Mouse (Mus musculus): ENCODE data around the gene Limk1.
"Not testable (repeated sequence)": the region's sequence is repeated elsewhere in the genome, so short reads cannot be mapped to it uniquely, and the experiment has no call there.

Limk1 gene

DNA sequence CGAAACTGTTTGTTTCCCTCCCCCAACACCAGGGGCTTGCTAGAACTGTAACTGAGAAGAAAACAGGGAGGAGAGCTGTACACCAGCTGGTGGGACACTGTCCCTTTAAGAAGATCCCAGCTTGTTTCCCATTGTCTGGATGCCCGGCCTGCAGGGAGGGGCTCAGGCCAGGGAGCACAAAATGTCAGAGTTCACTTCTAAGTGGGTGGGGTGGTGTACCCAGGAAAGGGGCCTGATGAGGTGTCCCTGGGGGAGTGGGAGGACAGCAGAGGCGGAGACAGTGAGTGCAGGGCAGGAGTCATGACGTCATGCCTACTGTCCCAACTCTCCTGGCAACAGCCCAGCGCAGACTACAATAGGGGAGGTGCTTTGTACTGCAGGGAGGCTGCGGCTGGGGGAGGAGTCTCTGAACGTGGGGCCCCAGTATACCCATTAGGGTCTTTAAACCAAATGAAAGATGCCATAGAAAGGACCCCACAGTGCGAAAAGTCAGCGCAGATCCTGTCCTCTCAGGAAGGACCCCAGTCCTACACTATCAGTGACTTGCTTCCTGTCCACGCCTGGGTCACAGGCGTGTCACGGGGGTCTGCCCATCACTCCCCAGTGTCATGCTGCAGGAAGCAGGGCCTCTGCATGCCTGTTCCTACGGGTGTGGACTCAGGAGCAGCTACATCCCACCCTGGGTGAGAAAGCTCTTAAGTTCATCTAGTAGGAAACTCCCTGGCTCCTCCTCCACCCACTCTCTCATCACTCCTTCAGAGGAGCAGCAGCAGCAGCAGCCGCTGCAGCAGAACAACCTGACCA is 12.2 kb downstream of the Limk1 start:
- peak; percentile 68 for DNase-seq

DNA sequence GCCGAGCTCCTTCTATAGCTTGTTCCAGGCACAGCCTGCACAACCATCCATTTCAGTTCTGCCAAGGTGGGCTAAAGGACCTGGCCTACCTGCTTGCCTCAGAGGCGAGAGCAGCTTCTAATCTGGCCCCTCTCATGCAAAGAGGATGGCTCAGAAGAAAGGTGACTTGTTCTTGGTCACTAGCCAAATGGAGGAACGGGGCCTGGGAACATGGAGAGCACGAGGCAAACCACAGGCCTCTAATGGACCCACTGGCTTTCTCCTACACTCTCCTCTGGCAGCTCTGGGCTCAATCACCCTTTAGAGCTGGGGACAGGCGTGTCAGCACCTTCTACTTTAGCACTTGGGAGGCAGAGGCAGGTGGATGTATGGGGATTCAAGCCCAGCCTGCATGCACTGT is 13.4 kb downstream of the Limk1 start:
- DNase-seq: no peak

DNA sequence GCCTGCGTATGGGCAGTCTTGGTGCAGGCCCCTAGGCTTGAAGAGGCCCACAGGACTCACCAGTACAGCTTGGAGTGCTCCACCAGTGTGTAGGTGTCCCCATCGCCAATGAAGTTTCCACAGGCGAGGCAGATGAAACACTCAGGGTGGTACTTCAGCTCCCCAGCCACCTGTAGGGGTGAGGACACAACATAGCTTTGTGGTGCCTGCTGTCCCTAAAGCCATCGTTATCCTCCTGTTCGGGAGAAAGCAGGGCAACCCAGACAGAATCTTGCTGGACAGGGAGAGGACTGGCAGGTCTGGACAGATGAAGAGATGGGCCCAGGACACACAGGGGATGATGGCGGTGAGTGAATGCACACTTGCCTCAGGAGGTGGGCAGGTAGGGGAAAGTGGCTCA is 15.8 kb downstream of the Limk1 start:
- DNase-seq: no peak

DNA sequence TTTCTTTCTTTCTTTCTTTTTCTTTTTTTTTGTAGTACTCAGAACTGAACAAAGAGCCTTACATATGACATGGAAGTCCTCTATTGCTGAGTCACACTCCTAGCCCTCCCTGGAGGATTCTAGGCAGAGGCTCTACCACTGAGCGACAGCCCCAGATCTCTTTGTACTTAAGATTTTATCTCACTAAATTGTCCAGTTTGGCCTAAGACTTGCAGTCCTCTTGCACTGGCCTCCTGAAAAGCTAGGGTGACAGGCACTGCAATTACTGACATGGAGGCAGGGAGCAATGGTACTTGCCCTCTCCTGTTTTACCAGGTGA is 16.2 kb downstream of the Limk1 start:
- DNase-seq: no peak

DNA sequence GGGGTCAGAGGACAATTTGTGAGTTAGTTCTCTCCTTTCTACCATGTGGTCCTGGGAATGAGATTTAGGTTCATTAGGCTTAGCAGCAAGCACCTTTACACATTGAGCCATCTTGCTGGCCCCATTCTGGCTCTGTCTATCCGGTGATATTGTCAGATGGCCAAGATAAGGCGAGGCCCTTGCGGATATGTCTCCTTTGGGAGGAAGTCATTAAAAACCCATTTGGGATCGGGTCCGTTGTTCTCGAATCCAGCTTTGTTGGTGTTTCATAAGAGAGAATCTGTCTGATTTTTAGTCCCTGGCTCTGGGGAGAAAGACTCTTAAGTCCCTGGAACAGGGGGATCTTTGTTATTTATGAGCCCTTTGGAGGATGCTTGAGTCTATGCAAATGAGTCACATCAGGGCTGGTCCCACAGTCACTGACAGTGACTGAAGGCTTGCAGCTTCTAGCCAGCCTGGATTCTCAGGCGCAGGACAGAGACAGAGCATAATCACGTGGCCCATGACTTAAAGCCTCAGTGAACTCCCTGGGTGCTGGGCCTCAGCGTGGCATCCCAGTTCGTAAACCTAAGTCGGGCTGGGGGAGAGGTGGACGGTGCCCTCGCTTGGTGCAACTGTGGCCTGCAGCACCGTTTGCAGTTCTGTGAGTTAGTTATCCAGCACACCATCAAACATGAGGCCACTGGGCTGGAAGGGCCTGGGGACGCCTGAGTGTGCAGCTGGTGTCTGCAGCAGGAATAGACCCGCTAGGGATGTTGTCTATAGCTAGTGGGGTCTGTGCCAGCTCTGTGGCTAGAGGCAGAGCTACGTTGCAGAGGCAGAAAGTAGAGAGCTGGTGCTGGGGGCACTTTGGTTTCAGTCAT is 16.8 kb downstream of the Limk1 start:
- no peak for DNase-seq

DNA sequence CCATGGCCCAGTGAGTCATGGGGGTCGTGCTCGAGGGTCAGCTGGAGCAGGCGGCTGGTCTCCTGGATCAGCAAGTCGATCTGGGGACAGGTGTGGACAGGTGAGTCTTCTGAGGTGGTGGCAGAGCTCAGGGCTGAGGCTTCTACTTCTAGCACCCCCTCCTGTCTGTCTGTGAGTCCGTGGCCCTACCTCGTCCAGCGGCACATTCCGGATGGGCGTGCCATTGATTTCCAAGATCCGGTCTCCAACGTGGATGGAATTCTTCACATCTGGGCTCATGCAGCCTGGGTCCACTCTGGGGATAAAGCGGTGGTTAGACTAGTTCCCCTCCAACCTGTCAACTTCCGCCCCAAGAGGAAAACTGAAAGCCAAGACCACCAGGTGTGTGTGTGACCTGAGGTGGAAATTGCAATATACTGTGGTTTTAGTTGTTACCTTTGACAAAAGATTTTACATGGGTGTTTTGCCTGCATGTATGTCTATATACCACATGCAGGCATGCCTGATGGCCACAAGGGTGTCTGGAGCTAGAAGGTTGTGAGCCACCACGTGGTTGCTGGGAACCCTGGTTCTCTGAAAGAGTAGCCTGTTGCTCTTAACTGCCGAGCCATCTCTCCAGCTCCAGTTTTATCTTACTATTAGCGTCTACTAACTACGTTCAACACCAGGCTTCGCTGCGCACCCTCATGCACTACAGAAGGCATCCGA is 19.2 kb downstream of the Limk1 start:
- no peak for DNase-seq

DNA sequence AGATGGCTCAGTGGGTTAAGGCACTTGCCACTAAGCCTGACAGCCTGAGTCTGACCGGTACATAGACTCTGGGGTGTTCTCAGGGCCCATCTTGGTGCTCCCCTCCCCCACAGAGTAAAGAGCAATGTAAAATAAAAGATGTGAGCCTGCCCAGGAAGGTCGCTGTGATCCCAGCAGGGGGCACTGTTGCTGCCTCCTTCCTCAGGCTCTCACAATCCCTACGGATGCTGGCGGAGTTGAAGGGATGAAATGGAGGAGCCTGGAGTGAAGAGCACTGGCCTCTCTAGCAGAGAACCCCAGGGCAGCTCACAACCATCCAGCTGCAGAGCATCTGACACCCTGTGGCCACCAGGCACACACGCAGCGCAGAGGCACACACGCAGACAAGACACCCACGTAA is 19.9 kb downstream of the Limk1 start:
- DNase-seq: no peak

DNA sequence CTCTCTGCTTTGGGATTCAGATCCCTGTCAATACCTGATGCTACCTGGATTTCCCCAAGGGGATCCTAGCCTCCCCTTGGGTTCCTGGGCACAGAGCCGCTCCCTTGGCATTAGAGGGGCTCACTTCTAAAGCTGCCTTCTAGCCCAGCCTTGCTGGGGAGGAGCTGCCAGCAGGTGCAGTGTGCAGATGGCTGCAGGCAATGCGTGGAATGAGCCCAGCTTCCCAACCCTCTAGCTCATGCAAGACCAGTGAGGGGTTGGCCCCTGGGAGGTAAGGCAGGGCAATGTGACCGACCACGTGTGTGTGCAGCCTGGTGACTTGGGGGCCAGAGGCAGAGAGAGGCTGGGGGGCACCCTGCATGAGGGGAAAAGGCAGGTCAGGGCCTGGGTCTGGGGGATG is 31.7 kb downstream of the Limk1 start:
- DNase-seq: no peak

DNA sequence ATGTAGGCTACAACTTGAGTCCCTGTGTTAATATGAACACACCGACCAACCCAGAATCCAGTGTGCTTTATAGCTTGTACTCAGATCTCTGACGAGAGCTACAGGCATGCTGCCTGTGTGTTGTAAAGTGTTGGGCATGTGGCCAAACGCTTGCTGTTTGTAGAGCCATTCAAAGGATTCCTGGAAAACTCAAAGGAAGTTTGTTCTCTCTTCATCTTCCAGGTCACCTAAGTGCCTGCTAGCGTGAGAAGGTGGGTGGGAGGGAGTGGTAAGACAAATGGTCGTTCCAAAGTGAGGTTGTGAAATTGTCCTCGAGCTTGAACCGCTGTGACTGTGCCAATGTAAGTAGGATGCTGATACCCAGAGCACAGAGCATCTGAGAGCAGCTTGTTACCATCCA is 36.4 kb downstream of the Limk1 start:
- DNase-seq: no peak

DNA sequence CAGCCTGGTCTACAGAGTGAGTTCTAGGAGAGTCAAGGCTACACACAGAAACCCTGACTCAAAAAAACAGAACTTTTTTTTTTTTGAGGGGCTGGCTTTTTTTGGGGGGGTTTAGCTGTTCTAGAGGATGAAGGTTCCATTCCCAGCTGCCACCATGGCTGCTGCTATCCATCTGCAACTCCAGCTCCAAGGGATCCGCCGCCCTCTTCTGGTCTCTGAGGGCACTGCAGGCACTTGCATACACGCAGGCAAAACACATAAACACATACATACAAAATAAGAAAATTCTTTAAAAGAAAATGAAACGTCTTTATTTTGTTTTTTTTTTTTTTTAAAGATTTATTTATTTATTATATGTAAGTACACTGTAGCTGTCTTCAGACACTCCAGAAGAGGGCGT is 37.5 kb downstream of the Limk1 start:
- DNase-seq: no peak

DNA sequence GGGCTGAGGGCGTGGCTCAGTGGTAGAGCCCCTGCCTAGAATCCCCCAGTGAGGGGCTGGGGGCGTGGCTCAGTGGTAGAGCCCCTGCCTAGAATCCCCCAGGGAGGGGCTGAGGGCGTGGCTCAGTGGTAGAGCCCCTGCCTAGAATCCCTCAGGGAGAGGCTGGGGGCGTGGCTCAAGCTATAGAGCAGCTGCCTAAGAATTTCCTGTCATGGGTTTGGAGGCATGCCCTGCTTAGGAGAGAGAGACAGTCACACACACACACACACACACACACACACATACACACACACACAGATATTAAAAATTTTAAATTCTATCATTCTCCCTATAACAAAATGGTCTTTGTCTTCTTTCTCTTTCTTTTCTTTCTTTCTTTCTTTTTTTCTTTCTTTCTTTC is 39.4 kb downstream of the Limk1 start:
- DNase-seq: not testable (repeated sequence)

DNA sequence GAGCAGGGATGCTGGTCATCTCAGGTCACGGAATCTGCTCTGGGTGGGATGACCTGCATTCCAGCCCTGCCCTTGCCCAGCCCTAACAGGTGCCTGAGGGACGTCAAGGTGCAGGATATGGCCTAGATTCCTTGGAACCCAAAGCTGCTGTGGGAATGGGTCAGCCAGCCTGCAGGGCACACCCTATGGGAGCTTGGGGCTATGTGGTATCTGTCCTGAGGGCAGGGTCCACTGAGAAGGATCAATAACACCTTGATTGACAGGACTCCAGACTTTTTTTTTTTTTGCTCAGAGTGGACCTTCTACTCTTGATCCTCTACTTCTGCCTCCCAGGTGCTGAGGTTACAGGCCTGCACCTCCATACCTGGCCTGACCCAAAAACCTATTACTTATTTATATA is 41.0 kb downstream of the Limk1 start:
- no peak for DNase-seq

DNA sequence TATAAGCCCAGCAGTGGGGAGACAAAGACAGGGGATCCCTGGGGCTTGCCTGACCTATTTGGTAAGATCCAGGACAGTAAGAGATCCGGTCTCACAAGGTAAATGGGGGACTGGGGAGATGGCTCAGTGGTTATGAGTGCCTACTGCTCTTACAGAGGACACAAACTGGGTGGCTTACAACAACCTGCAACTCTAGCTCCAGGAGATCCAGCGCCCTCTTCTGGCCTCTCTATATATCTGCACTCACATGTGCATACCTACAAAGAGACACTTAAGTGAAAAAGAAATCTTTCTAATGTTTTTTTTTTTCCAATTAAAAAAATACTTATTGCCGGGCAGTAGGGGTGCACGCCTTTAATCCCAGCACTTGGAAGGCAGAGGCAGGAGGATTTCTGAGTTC is 41.9 kb downstream of the Limk1 start:
- DNase-seq: no peak

DNA sequence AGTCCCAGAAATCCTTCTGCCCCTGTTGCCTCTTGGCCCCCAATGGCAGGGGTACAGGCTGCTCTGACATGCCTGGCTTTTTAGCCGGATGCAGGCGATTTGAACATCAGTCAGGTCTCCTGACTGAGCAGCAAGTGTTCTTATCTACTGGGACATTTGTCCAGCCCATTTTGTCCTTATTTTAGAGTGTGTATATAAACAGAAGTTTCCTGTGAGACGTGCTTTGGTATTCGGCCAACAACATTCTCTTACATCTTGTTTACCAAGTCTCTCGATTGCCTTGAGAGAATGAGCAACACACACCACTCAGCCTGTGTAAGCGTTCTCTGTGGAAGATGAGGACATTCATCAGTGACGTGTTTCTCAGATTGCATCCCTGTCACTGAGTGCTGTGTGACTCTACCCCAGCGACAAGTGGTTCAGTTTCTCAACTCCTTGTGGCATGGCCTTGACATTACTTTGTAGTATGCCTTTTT is 43.7 kb downstream of the Limk1 start:
- DNase-seq: no peak

DNA sequence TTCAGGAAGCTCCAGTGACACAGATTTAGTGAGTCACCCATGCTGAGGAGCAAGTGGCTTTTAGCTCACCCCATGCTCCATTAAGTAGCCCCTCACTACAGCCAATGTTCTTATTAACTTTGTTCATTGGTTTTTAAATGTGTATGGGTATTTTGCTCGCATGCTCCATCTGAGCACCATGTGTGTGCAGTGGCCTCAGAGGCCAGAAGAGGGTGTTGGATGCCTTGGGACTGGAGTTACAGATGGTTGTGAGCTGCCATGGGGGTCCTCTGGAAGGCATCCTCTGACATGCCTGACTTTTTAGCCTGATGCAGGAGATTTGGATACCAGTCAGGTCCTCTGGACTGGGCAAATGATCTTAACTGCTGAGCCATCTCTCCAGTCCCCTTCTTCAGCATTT is 44.3 kb downstream of the Limk1 start:
- no peak for DNase-seq

DNA sequence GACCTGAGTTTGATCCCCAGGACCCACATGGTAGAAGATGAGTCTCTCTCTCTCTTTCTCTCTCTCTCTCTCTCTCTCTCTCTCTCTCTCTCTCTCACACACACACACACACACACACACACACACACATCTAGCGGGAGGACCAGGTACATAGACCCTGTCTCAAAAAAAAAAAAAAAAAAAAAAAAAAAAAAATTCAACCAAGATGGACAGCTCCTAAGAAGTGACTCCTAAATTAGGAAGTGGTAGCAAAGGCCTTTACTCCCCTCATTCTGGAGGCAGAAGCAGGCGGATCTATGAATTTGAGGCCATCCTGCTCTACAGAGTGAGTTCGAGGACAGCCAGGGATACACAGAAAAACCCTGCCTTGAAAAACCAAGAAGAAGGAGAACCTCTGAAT is 48.0 kb downstream of the Limk1 start:
- no peak for DNase-seq

DNA sequence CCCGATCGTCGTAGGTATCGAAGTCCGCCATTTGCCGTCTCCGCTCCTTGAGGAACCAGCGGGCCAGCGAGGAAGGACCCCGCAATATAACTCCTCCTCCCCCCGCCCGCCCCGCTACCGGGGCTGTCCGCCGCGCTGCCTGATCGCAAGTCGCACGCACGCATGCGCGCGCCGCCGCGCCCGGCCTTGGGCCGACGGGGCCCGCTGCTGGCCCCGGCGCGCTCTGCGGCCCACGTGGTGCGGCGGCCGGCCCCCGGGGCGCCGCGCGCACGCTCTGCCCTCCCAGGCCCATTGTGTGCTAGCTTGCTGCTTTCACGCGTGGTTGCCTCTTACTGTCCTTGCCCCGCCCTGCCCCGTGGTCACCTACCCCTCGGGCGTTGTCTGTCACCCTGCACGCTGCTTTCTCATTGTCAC is 49.1 kb downstream of the Limk1 start, which contains the start of gene Eif4h:
Gene Eif4h, minus strand, starts transcription at position 222 of the 414 bp plus-strand sequence.
- peak; percentile 97 for DNase-seq

DNA sequence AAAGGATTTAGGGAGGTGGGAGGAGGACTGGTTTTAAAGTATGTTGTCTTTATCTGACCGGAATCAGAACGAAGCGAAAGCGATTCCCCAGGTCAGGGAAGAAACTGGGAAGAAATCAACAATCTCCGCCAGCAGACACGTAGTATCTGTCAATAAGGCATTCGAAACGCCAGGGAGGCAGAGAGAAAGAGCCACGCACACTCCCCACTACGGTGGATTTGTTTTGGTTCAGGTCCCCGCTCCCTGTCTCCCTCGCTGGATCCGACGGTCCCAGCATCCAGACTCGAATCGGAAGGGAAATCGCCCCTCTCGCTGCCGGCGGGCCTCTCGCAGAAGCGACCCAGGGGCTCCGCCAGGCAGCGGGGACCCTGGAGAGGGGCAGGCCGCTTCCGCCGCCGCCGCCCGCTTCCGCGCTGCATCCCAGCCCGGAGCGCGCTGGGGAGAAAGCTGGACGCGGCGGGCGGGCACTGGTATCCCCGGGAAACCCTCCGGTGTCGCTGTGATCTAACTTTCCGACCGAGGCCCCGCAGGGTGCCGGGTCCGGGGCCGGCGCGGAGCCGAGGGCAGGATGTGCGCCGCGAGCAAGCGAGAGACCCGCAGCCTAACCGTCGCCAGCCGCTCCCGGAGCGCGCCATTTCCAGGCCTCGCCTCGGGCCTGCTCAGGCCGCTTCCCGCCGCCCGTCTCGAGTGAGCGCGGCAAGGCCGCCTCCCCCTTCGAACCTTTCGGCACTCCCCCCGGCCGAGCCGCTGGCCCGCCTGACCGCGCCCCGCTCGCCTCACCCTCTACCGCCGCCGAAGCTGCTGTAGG is 49.7 kb downstream of the Limk1 start:
- no peak for DNase-seq

DNA sequence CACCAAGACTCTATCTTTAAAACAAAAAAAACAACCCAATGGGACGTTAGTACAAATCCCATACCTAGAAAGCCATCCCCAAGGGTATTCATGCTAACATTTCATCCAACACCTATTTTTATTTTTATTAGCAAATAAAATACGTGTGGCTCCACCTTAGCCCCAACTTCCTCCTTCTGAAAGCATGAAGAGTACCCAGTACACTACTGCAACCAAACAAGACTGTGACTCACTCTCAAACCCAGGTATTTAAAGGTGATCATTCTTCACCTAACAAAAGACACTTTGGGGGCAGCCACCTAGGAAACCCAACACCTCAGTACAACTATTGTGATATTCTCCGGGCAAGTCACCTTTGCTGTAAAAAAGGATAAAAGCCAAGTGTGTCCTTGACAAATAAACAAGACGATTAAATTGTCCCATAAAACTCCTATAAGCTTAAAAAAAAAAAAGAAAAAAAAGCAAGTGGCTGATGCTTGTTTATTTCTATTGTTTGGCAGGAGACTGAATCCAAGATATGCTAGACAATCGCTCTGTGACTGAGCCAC is 50.5 kb downstream of the Limk1 start:
- no peak for DNase-seq

DNA sequence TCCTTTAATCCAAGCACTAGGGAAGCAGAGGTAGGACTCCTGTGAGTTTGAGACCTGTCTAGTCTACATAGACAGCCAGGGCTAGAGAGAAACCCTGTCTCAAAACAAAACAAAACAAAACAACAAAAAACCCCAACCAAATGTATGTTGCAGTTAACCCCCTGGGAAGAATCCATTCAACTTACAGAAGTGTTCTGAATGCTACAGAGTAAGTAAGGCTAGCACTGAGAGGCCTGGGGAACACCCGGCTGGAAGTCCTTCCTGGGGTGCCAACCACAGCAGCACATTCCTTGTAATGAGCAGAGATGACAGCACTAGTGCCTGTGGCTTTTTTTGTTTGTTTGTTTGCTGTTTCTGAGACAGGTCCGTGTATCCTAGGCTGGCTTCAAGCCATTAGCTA is 55.6 kb downstream of the Limk1 start:
- DNase-seq: no peak

DNA sequence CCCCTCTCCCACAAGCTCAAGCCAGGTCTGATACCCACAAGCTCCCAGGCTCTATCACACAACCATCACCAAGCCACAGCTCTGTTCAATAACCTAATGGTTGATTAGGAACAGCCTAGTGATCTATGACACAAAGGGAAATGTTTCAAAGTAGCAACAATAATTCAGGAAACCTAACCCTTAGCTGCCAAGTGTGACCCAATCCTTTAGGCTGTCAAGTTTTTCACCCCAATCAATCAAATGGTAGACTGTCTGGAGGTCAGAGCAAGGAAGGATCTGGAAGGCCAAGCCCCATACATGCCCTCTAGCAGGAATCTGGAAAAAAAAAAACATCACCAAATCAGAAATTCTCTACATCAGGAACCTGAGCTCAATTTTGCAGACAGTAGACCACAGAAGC is 57.6 kb downstream of the Limk1 start:
- no peak for DNase-seq

DNA sequence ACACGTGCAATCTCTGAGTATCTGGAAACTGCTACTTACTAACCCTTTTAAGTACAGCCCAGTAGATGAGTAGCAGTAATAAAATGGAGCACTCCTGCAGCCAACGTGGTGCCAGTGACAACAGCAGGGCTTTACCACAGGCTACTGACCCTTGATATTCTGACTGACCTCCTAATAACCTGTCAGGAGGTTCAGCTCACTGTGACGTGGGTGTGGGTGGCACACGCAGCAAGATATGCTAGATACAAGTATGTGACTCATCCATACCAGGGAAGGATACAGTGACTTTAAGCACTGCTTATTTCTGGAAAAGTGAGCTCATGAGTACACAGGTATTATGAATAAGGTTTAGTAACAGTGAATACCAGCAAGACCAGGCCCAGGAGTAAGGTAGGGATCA is 58.9 kb downstream of the Limk1 start:
- DNase-seq: no peak
